Mouse (Mus musculus) bone marrow, adult 2 months (tissue): Measurements from ENCODE around the gene Rabgap1l.

Experiments used
- CTCF ChIP-seq: fragments of 200-500 bp; IDR thresholded peaks from 2 replicates; pipeline ENCODE4 v1.5.1; 2011; ENCODE audit warnings: low read length, control low read depth; ENCODE audit not compliant: control insufficient read depth, insufficient read depth
- POLR2A ChIP-seq: fragments of 200-500 bp; IDR thresholded peaks from 2 replicates; pipeline ENCODE4 v1.6.1; 2011; ENCODE audit warnings: low read depth, mild to moderate bottlenecking, control low read depth, low read length, borderline replicate concordance; ENCODE audit not compliant: control insufficient read depth

- TF ChIP-seq POLR2A (no peak), CTCF (no peak)
Observed at GRCm38 (mm10) chr1:160714685-160715084, 78.3 kb downstream of the Rabgap1l start.
